Mouse (Mus musculus): ENCODE measurements at regions not wholly inside any gene's neighbourhood (a gene's known extent, or its start where the extent isn't known, plus 50 kb on each side); places are given as distances from the start of the nearest gene placed in this dataset.

DNA sequence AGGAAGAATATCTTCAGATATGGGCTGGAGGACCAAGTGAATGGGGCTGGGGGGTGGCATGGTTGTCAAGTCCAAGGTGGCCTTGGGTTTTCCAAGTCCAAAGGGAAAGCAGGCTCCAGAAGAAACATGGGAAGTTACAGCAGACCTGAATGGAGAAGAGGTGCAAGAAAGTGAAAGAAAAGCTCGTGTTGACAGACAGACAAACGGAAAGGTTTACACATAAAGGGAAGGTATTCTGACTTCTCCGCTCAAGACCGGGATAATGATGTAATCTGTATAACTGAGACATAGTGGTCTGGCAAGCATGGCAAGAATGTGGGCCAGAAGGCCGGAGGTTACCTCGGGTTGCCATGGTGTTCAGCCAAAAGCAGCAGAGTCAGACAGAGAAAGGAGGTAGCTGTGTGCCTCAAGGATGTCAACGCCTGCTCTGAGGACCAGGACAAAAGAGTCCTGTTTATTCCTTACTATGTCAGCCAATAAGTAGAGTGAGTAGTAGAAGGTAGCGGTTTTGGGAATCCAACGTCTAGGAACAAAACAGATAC lies 50.8 kb upstream of the Elk3 start:
- peak in 1 of 2 experiments; percentile 32 for DNase-seq

- no peak for DNase-seq
These were observed 53.3 kb upstream of the Elk3 start for GRCm38 (mm10) chr10:93364108-93364793.

DNA sequence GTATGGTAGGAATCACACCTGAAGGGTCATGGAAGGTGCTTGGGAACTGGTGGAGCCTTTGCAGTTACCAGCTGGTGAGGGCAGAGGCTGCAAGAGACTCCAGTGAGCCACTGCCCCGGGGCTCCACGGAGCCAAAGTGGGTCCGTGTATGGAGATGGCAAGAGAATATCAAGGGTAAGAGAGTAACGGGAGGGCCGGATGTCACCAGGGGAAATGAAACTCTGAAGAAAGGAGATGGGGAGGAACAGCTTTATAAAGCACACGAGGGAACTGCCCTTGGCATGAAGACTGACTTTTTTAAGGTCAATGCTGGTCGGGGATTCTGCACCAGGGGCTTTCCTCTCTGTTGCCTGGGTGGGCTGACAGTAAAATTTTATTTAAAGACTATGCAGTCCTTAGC lies 53.9 kb upstream of the Elk3 start:
- no peak for DNase-seq

GRCm38 (mm10) chr10:93365318-93365717 lies 54.4 kb upstream of the Elk3 start:
- no peak for DNase-seq

DNA sequence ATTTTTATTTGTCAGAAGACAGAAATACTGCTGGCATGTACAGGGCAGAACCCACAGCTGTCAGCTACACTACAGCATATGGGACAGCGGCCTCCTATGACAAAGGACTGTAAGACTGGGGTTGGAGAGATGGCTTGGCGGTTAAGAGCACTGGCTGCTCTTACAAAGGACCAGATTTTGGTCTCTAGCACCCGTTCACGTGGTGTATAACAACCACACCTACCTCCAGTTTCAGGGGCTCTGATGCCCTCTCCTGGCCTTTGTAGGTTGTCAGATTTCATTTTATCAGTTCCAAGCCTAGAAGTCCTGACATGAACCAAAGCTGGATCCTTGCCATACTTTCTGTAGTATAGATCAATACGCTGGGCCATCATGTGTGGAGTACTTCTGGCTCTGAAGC lies 54.9 kb upstream of the Elk3 start:
- DNase-seq: no peak

DNA sequence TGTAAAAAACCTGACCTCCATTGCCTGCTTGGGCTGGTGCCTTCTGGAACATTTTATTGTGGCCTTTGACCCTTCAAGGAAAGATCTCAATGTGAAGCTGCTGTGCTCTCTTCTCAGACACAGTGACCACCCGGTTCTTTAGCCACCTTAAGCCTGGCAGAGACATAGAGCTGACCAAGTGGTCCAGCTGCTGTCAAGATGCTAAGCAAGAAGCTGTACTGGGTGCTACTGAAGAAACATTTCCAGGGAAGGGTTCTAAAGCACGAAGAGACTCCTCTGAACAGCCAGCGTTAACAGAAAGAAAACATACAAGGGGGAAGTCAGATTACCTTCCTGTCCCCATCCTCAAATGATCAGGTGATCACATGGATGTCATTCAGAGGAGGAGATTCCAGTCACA lies 58.8 kb upstream of the Elk3 start:
- DNase-seq: no peak

DNA sequence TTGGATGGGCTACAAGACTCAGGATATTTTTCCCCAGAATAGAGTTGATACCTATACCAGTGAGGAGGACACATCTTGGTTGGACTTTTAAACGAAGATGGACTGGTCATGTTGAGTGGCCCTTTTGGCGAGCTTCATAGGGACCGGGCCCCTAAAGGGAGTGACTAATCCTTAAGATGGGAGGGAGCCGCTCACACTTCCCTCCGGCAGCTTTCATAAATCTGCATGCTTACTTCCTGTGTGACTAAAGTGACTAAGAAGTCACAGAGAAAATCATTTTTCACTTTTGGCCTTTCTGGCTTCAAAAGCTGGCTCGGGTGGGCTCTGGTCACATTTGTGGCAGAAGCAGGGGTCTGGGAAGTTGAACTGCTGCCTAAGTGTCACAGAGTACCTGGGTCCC lies 59.4 kb upstream of the Elk3 start:
- DNase-seq: no peak

DNA sequence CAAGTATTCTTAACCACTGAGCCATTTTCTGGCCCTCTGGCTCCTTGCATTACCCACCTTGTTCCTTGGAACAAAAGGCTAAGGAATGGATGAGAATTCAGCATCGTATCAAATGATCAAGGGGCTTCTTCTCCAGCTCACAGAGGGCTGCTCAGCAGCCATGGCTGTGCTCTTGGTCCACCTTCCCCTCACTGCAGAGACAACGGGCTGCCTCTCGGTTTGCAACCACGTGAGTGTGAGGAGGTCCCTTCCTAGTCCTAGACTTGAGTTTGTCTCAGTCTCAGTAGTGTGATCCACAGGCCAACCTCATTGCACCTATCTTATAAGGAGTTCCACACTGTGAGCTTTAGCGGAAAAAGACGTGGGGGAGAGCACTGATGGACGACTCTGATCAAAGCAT lies 61.3 kb upstream of the Elk3 start:
- DNase-seq: no peak

DNA sequence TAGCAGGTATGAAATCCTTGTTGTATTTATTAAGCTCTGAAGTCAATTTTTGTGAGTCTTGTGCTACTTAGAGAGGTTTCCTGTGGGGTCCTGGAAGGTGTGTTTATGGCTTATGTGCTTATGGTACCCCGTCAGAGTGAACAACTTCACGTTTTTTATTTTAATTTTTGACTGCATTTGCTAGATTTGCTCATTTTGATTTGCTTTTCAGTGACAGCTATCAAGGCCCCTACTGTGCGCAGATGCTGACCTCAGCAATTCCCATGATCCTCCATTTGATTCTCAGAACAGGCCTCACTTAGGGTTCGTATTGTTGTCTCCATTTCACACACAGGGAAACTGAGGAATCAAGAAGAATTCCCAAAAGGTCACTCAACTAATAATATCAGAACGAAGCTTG lies 62.3 kb upstream of the Elk3 start:
- DNase-seq: no peak

DNA sequence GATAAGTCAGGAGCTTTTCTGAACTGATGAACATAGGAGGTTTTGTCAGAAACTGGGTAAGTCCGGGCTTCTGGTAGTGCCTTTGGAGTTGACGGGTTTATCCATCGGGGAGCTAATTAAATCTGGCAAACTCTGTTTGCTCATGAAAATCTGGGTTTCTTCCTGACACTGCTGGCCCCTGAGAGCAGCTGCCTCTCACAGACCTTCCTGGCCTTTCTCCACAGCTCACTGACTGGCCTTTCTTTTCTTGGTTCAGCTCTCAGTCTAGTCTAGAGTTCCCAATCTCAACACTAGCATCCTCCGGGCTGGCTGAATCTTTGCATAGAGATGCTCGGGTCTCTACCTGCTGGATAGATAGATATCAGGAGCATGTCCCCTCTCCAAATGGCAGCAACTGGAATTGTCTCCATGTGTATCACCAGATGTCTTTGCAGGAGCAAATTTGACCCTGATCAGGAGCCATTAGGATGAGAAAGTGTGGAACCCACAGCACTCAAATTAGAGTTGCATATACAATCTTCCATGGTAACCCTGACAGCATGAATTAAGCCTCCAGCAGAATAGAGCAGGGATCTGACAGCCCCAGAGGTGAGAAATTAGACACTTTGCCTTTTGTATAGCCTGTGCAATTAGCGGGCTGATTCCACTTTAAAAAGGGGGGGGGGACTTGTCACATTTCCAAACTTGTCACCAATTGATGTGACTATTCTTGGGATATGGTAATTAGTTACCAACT lies 63.2 kb upstream of the Elk3 start:
- DNase-seq: no peak

GRCm38 (mm10) chr10:93374690-93374994 lies 63.7 kb upstream of the Elk3 start:
- peak; percentile 8 to 10 for DNase-seq

DNA sequence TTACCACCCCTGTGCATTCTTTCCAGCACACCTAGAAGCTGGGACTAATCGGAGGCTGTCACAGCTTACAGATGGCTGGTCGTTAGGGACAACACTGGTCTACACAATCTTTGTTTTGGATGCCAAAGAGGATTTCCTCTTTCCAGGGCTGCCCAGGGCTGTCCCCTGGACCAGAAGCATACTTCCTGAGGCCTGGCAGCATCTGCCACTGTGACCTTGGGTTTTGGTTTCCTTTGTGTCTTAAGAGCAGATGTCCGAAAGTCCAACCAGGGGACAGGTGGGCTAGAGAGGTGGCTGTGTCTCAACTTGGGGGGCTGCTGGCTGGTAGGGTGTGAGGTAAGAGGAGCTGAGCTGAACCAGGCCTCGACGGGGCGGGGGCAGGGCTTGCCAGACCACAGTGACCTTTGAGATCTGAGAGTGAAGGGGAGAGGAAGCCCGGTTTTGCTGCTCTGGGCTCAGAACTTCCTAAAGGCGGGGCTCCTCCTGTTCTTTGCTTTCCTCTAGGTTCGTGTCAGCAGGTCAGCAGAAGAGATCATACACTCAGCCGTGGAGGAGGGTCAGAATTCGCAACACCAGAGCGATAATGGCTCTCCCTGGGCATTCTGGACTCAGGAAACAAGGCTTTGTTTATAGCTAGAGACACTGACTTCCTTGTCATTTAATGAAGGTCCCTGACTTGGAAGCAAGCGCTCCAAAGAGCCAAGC lies 64.2 kb upstream of the Elk3 start:
- DNase-seq: peak in 1 of 2 experiments; percentile 8

GRCm38 (mm10) chr10:93375771-93376170 lies 64.8 kb upstream of the Elk3 start:
- DNase-seq: no peak

DNA sequence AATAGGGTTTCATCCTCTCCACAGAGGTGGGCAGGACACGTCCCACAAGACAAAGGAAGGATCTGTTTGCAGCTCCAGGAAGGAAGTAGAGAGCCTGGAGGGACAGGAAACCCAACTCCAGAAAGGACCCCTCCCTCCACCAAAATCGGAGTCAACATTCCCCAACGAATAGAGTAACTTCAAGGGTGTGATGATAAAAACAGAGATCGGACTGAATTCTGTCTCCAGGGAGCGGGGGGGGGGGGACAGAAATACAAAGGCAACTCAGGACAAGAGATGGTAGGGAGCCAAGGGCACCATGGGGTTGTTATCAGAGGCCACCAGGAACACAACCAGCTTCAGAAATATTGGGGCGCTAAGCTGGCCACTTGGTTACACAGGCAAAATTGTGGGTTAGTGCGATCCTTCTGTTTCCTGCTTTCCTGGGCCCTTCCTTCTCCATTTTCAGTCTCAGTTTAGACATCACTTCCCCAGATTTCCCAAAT lies 65.6 kb upstream of the Elk3 start:
- DNase-seq: no peak

DNA sequence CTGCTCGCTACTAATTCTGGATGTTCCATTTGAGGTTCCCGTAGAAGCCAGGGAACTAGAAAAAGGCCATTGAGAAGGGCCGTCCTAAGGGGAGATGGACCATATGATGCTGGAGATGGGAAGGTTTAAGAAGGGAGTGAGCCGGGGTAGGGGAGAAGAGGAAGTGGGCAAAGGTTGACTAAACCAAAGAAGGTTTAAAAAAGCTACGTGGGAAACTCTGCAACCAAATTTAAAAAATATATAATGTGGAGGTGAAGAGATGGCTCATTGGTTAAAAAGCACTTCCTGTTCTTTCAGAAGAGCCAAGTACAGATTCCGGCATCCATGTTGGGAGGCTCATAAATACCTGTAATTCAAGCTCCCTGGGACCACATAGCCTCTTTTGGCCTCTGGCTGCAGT lies 63.9 kb upstream of the Lta4h start:
- DNase-seq: no peak

DNA sequence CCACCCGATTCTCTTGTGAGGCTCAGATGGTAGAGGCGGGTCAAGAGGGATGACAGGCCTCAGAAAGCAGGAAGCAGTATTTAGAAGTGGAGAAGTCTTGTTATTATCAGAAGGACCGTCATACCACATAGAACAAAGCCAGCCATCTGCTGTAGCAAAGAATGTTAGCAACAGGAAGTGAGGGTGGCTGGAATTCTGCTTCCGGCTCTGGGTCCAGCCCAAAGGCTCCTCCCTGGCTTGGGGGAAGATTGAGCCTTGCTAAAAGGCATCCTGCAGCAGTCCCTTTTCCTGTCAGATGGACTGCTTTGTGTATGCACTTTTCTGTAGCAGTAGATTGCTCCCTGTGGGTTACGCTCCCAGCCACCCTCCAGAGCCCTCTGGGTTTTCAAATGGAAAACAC lies 61.9 kb upstream of the Lta4h start:
- DNase-seq: no peak

- no peak for DNase-seq
These were observed 59.3 kb upstream of the Lta4h start for GRCm38 (mm10) chr10:93393902-93394301.

- DNase-seq: no peak
These were observed 55.5 kb upstream of the Lta4h start for GRCm38 (mm10) chr10:93397711-93398110.

DNA sequence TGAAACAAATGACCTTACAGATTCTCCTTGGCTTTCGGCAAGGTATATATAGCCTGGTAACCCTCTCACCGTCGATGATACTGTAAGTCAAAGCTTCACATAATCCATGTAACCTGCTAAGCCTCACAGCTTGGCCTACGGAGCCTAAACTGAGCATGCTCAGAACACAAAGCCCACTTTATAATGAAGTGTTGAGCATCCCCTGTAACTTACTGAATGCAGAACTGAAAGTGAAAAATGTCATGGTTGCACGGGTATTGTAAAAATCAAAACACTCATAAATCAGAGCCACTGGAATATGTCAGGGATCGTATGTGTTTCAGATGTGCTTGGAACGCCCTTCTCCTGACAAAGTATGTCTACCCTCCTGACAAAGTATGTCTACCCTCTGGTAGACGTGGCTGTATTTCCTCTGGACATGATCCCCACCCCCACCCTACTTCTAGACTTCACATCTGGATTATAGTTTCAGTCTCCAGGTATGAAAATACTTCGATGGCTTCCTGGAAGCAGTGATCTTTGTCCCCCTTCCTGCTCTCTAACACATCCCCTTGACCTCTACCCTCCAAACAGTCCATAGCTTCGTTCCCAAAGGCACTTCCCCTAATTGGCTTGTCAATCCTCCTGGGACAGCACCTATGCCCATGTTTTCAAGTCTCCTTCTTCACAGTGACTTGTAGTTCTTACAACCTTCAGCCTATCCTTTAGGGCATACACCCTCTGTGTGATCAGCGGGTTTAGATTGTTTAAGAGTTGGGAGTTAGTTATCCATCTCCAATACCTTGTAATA lies 54.5 kb upstream of the Lta4h start:
- DNase-seq: no peak

DNA sequence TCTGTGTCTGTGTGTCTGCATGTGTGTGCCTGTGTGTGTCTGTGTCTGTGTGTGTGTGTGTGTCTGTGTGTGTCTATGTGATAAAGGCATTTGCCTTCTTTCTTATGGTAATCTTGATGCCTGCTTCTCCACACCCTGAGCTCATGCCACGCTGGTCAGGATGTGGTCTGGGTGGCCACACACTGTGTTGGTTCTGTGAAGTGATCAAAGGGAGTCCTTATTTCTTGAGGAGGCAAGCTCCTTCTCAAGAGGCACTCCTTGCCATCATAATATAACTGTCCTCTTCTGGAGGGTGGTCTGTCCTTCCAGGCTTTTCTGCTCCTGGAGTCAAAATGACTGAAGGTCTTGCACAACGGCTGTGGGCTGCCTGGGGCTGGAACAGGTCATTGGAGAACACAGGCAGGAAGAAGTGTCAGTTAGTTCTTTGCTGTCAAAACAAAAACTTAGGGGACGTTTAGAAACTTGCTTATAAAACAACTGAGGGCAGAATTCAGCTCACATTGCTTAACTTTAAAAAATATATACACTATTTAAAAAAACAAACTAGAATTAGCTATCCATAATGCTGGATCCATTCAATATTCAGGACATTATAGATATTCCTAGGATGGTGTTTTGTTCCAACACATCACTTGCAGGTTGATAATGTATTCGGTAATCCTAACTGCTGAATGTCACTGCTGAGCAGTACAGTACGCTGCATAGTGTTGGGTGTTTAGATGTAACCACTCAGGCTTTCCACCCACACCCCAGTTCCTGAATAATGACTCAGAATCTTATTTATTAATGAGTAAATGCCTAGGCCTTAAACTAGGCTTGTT lies 50.3 kb upstream of the Lta4h start:
- DNase-seq: no peak
